ENCODE assay signal across 13 mouse cellular contexts in the genomic region with DNA sequence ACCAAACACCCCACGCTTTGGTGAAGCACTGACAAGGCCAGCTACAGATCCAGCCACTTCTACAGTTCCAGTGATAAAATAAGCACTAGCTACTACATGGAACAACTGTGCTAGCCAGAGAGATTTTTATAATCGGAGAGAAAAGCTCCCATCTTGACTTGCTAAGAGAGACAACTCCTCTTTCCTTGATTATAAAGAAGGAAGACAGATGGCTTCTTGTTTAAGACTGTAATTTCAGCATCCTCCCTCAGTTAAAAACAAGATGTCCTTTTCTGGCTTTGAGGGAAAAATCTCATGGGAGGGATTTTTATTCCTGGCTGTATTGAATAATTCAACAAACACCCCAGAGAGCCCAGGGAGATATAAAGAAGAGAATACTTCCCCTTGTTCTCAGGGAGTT. TPM values are rescaled to one million over a fixed set of nuclear protein-coding genes. Genes with fewer than 3 reads are reported as not detected.
A peak's percentile ranks its signal among the peaks of the same experiment; 100 is the strongest.
DNase-seq lines count a peak whose midpoint lies in the region; ATAC-seq and TF ChIP-seq lines count a peak whose summit lies in the region.
"Had no signal": no experiment of that assay in that cellular context is flagged by ENCODE, and none has a peak within 500 bp of the region (broad histone marks: within the 10 kb centered on the region; RNA-seq: fewer than 3 reads in every experiment).

No protein-coding gene starts in this region.

- H3K4me1 ChIP-seq in heart, embryonic 16.5 days (ENCODE audit: control insufficient read depth, insufficient read depth, low read length): peaks cover 18% of the 10 kb centered on the region
- peaks cover 21% of the 10 kb centered on the region for H3K4me1 ChIP-seq in lung, embryonic 16.5 days (replicated peaks; ENCODE audit: control insufficient read depth, insufficient read depth, low read length)
- peaks cover 15% of the 10 kb centered on the region for H3K4me1 ChIP-seq in intestine, embryonic 16.5 days (ENCODE audit: control insufficient read depth, insufficient read depth, low read length)
- peaks cover 12% of the 10 kb centered on the region; the same call in 1 of the 2 replicates for H3K4me1 ChIP-seq in small intestine, adult 2 months (ENCODE audit: control insufficient read depth, insufficient read depth, insufficient read length, low read length)
- peaks cover 3% of the 10 kb centered on the region; the same call in 1 of the 2 replicates for H3K4me1 ChIP-seq in hindbrain, embryonic 11.5 days (replicated peaks; ENCODE audit: control insufficient read depth, insufficient read depth, low read length)

- TF ChIP-seq POLR2A in small intestine, adult 2 months (IDR thresholded peaks at IDR 0.05; ENCODE audit: low read depth, low read length): no peak

- peak overlapping the region; percentile 51 for H3K27ac ChIP-seq in heart, embryonic 16.5 days (ENCODE audit: low read length)
- 0 out of 2 replicates have a peak overlapping the region, but pooled peaks have one; percentile 9 for H3K27ac ChIP-seq in lung, embryonic 16.5 days (ENCODE audit: low read length)
- H3K27ac ChIP-seq in intestine, embryonic 16.5 days (ENCODE audit: low read length): peak overlapping the region; percentile 50; the same call in 1 of the 2 replicates
- H3K27ac ChIP-seq in small intestine, adult 2 months (ENCODE audit: insufficient read depth, low read depth, low read length): peak overlapping the region; percentile 80
- H3K27ac ChIP-seq in hindbrain, embryonic 11.5 days (ENCODE audit: low read depth, low read length): no peak overlapping the region
- H3K27ac ChIP-seq: hindbrain, embryonic 12.5 days; limb, embryonic 15.5 days had no signal

- no peak overlapping the region for H3K4me2 ChIP-seq in heart, embryonic 16.5 days (ENCODE audit: low read depth, low read length)
- no peak overlapping the region for H3K4me2 ChIP-seq in lung, embryonic 16.5 days (ENCODE audit: low read depth, low read length)
- no peak overlapping the region for H3K4me2 ChIP-seq in intestine, embryonic 16.5 days (ENCODE audit: low read depth, low read length)
- H3K4me2 ChIP-seq in hindbrain, embryonic 11.5 days (replicated peaks; ENCODE audit: low read depth, low read length): no peak overlapping the region

- no peak for DNase-seq in heart, postnatal 10 days
- no peak for DNase-seq in lung, postnatal 14 days
- DNase-seq in cerebellum, postnatal 4 days (ENCODE audit: low spot score in 2 of 2): no peak
- no peak for DNase-seq in hindbrain, embryonic 11.5 days (ENCODE audit: low spot score)
- DNase-seq: adrenal gland, postnatal 10 days; cerebellum, adult 11 months; kidney, adult 8-10 months had no signal

- H3K4me3 ChIP-seq in heart, embryonic 16.5 days (ENCODE audit: low read length): no peak overlapping the region
- H3K4me3 ChIP-seq in lung, embryonic 16.5 days (ENCODE audit: low read length): no peak overlapping the region
- no peak overlapping the region for H3K4me3 ChIP-seq in intestine, embryonic 16.5 days (ENCODE audit: low read length)
- H3K4me3 ChIP-seq in small intestine, adult 2 months (ENCODE audit: low read depth, low read length): no peak overlapping the region
- no peak overlapping the region for H3K4me3 ChIP-seq in hindbrain, embryonic 11.5 days (ENCODE audit: low read depth, low read length)
- H3K4me3 ChIP-seq: hindbrain, embryonic 12.5 days; limb, embryonic 15.5 days had no signal

- no peaks in the 10 kb centered on the region for H3K9me3 ChIP-seq in heart, embryonic 16.5 days (replicated peaks; ENCODE audit: control insufficient read depth, low read length)
- no peaks in the 10 kb centered on the region for H3K9me3 ChIP-seq in lung, embryonic 16.5 days (ENCODE audit: control insufficient read depth, low read length)
- H3K9me3 ChIP-seq in intestine, embryonic 16.5 days (ENCODE audit: control insufficient read depth, low read length): no peaks in the 10 kb centered on the region
- H3K9me3 ChIP-seq in hindbrain, embryonic 11.5 days (ENCODE audit: control insufficient read depth, low read length): no peaks in the 10 kb centered on the region
- H3K9me3 ChIP-seq: hindbrain, embryonic 12.5 days; limb, embryonic 15.5 days had no signal

- WGBS in heart, embryonic 16.5 days: 71% methylated on average over 2 of the region's 2 CpGs
- 69% methylated on average over 2 of the region's 2 CpGs for WGBS in lung, embryonic 16.5 days
- WGBS in intestine, embryonic 16.5 days: 57% methylated on average over 2 of the region's 2 CpGs
- WGBS in small intestine, adult 2 months: 83% methylated on average over 2 of the region's 2 CpGs
- WGBS in hindbrain, embryonic 11.5 days: 82% methylated on average over 2 of the region's 2 CpGs

- no peak for TF ChIP-seq CTCF in small intestine, adult 2 months (IDR thresholded peaks at IDR 0.05; ENCODE audit: extremely low read depth, insufficient read length, insufficient replicate concordance, low read depth, low read length)

- no peak overlapping the region for H3K9ac ChIP-seq in heart, embryonic 16.5 days (ENCODE audit: low read length)
- no peak overlapping the region for H3K9ac ChIP-seq in lung, embryonic 16.5 days (ENCODE audit: low read length)
- no peak overlapping the region for H3K9ac ChIP-seq in intestine, embryonic 16.5 days (ENCODE audit: low read depth, low read length)
- H3K9ac ChIP-seq in hindbrain, embryonic 11.5 days (ENCODE audit: low read depth, low read length): no peak overlapping the region
- H3K9ac ChIP-seq: hindbrain, embryonic 12.5 days; limb, embryonic 15.5 days had no signal

- ATAC-seq in heart, embryonic 16.5 days (replicated peaks; ENCODE audit: extremely low read depth, insufficient read depth, low FRiP score): no peak
- ATAC-seq in lung, embryonic 16.5 days (ENCODE audit: low read depth): no peak
- ATAC-seq in intestine, embryonic 16.5 days: no peak
- ATAC-seq in hindbrain, embryonic 11.5 days (ENCODE audit: low FRiP score): no peak

- intact Hi-C loops in heart, postnatal 10 days (cut with DNase I): no loop called here

- no peaks in the 10 kb centered on the region for H3K27me3 ChIP-seq in heart, embryonic 16.5 days (ENCODE audit: control insufficient read depth, insufficient read depth, low read length)
- no peaks in the 10 kb centered on the region for H3K27me3 ChIP-seq in lung, embryonic 16.5 days (ENCODE audit: control insufficient read depth, insufficient read depth, low read depth, low read length)
- H3K27me3 ChIP-seq in intestine, embryonic 16.5 days (replicated peaks; ENCODE audit: control insufficient read depth, insufficient read depth, low read length): no peaks in the 10 kb centered on the region
- H3K27me3 ChIP-seq in small intestine, adult 2 months (ENCODE audit: control insufficient read depth, insufficient read depth, low read length): no peaks in the 10 kb centered on the region
- H3K27me3 ChIP-seq in hindbrain, embryonic 11.5 days (ENCODE audit: control insufficient read depth, insufficient read depth, low read length): peaks cover 8% of the 10 kb centered on the region; the same call in 1 of the 2 replicates
- H3K27me3 ChIP-seq: limb, embryonic 15.5 days had no signal

- no peaks in the 10 kb centered on the region for H3K36me3 ChIP-seq in heart, embryonic 16.5 days (ENCODE audit: control insufficient read depth, insufficient read depth)
- no peaks in the 10 kb centered on the region for H3K36me3 ChIP-seq in lung, embryonic 16.5 days (ENCODE audit: control insufficient read depth, insufficient read depth, low read length)
- no peaks in the 10 kb centered on the region for H3K36me3 ChIP-seq in intestine, embryonic 16.5 days (ENCODE audit: control insufficient read depth, insufficient read depth, low read length)
- no peaks in the 10 kb centered on the region for H3K36me3 ChIP-seq in small intestine, adult 2 months (ENCODE audit: control insufficient read depth, insufficient read depth, low read length)
- H3K36me3 ChIP-seq in hindbrain, embryonic 11.5 days (ENCODE audit: control insufficient read depth, insufficient read depth, low read length): no peaks in the 10 kb centered on the region
- H3K36me3 ChIP-seq: hindbrain, embryonic 12.5 days; limb, embryonic 15.5 days had no signal

RNA-seq across cellular contexts. Expression of gene Slc44a1, which starts 1.8 kb away (rescaled TPM):
- polyA plus RNA-seq in heart, embryonic 16.5 days (2015; fragmentation: Nextera tagmentation; extraction: Ambion mirVana): 15.4 and 20.3 TPM in 2 replicates
- total RNA-seq in heart, postnatal 10 days (2021): 10 to 100 TPM; 51.4 to 53.0 TPM
- 16.2 and 24.5 TPM in 2 replicates for polyA plus RNA-seq in lung, embryonic 16.5 days (2015; fragmentation: Nextera tagmentation; extraction: Ambion mirVana)
- 17.2 and 22.0 TPM in 2 replicates for polyA plus RNA-seq in intestine, embryonic 16.5 days (2015; fragmentation: Nextera tagmentation; extraction: Ambion mirVana)
- 23.1 and 71.5 TPM in 2 replicates for polyA plus RNA-seq in small intestine, adult 2 months (2012; rRNA removed)
- polyA plus RNA-seq in hindbrain, embryonic 11.5 days (2014; fragmentation: Nextera tagmentation; extraction: Ambion mirVana): 14.4 and 18.1 TPM in 2 replicates
